Mouse (Mus musculus): Measurements from ENCODE around the gene Sh3gl2.
A peak's percentile ranks its signal among the peaks of the same experiment; 100 is the strongest.

The Sh3gl2 gene

GRCm38 (mm10) chr4:85305912-85306573 lies 101.1 kb downstream of the Sh3gl2 start:
- DNase-seq = no peak

- DNase-seq = no peak
Observed at GRCm38 (mm10) chr4:85319092-85319491, 114.2 kb downstream of the Sh3gl2 start.

DNA sequence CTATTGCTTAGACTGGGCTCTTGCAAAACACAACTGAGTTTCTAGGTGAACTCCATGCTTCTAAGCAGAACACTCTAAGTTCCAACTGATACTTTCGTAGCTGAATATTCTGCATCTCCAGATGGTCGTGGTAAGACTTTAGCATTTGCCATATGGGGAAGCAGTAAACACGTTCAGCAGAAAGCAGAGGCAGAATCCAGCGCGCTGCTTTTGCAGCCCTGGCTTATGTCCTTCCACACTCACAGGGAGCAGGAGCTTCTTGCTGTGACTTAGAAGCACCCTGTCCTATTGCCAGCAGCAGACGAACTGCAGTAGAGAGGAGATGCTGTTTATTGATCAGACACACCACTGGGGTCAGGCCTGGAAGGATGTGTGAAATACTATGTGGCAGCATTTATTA lies 120.5 kb downstream of the Sh3gl2 start:
- DNase-seq = peak; percentile 73

DNA sequence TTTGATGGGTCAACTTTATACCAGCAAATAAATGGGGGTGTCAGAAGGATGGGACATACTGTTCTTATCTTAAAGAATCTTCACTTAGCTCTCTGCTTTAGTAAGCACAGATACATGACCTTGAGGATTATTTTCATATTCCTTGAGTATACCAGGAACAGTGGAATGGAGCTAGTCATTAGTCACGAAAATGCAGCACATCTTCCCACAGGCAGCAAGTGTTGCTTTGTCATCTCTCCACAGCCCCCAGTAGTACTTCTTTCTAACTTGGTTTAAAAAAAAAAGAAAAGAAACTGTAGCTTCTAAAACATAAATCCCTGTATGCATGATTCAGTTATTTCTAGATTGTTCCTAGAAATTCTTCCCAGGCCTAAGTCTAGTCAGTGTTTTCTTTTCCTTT lies 121.1 kb downstream of the Sh3gl2 start:
- no peak for DNase-seq

GRCm38 (mm10) chr4:85334688-85335200 lies 129.8 kb downstream of the Sh3gl2 start:
- DNase-seq = peak; percentile 61

GRCm38 (mm10) chr4:85336356-85336755 lies 131.4 kb downstream of the Sh3gl2 start:
- DNase-seq = no peak

GRCm38 (mm10) chr4:85339126-85339525 lies 134.2 kb downstream of the Sh3gl2 start:
- DNase-seq = no peak

DNA sequence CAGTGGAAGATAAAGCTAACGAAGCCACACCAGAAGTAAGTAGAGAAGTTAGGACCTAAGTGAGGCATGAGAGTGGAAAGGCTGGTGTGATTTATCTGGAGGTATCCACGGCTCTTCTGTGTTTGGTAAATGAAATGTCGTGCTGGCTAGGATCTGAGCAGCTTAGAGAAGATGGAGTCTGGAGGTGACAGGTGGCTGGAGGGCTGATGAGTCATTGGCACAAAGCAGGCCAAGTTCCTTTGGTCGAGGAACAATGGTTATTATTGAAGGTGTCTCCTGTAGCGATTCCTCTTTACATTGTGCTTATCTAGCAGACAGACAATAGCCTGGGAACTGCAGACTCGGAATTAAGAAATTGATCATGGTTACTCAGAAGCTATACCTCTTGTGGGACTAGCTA lies 135.8 kb downstream of the Sh3gl2 start:
- DNase-seq = no peak

- no peak for DNase-seq
Observed at GRCm38 (mm10) chr4:85345911-85346310, 141.0 kb downstream of the Sh3gl2 start.

- no peak for DNase-seq
Observed at GRCm38 (mm10) chr4:85348079-85348643, 143.2 kb downstream of the Sh3gl2 start.

- no peak for DNase-seq
Observed at GRCm38 (mm10) chr4:85362661-85363060, 157.7 kb downstream of the Sh3gl2 start.

GRCm38 (mm10) chr4:85363205-85363604 lies 158.3 kb downstream of the Sh3gl2 start:
- DNase-seq = no peak

DNA sequence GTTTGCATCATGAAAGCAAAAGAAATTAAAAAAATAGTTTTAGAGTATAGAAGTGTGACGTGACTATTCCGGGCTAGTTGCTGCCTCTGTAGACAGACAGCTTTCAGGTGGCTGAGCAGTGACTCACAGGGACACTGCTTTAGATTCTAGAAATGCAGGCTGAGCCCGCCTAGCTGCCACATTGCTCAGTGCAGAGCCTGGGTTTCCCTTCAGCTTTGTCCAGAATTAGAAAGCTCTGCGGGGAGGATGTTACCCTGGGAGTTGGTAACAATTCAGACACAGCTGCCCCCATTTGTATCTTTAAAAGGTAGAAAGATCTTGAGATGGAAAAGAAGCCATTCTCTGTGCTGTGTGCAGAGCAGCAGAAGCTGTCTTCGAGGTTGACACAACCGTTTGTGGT lies 166.1 kb downstream of the Sh3gl2 start:
- DNase-seq = peak; percentile 51

- DNase-seq = no peak
Observed at GRCm38 (mm10) chr4:85374801-85375200, 169.9 kb downstream of the Sh3gl2 start.

- DNase-seq = no peak
Observed at GRCm38 (mm10) chr4:85376187-85376586, 171.3 kb downstream of the Sh3gl2 start.

- DNase-seq = no peak
Observed at GRCm38 (mm10) chr4:85376610-85377009, 171.7 kb downstream of the Sh3gl2 start.

DNA sequence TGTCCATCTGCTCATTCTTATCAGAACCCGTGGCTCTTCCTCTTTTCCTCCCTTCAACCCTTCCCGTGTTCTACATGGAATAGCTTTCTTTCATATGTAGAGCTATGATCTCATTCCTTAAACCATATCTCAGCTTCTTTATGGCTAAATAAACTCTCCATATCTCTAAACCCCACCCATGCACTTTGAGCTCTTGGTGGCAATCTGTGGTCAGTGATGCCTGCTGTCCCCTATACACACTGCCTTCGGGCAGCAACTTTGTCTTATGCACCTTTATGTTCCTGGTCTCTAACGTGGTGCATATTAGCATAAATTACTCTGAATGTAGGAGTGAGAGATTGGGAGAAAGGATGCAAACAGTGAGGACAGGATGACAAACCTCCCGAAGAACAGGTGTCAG lies 180.3 kb downstream of the Sh3gl2 start:
- DNase-seq = no peak

- DNase-seq = no peak
Observed at GRCm38 (mm10) chr4:85387676-85388075, 182.8 kb downstream of the Sh3gl2 start.

GRCm38 (mm10) chr4:85391795-85392194 lies 186.9 kb downstream of the Sh3gl2 start:
- DNase-seq = no peak

- DNase-seq = no peak
Observed at GRCm38 (mm10) chr4:85398765-85399164, 193.8 kb downstream of the Sh3gl2 start.

DNA sequence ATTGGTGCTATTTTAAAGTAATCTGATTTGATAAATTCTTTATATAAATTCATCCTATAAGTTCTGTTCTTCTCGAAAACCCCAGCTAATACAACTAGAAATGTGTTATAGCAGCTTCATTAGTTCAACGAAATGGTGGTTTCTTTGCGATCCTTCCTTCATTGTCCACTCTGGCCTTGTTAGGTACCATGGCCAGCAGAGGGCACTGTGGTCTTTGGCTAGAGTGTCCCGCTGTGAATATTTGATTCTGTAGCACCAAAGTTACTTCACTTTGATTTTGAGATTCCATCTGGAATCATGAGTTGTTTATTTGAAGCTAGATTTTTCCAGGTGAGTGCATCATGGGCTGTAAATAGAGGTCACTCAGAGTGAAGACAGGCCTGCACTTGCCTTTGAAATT lies 197.9 kb downstream of the Sh3gl2 start:
- peak; percentile 37 for DNase-seq

GRCm38 (mm10) chr4:85404424-85405194 lies 199.7 kb downstream of the Sh3gl2 start:
- DNase-seq = no peak

GRCm38 (mm10) chr4:85405276-85405675 lies 200.3 kb downstream of the Sh3gl2 start:
- DNase-seq = no peak

GRCm38 (mm10) chr4:85416466-85416865 lies 211.5 kb downstream of the Sh3gl2 start:
- no peak for DNase-seq
